Mouse (Mus musculus) heart, postnatal 36 days (tissue): ENCODE measurements around the gene Tex19.1. TPM values are rescaled to one million over a fixed set of nuclear protein-coding genes. Genes with fewer than 3 reads are reported as not detected.
"Not testable (repeated sequence)": the region's sequence is repeated elsewhere in the genome, so short reads cannot be mapped to it uniquely, and the experiment has no call there.

Experiments used
- DNase-seq, 2 experiments: peaks; one replicate each; pipeline ENCODE4 v3.0.0; 2021 to 2022
- intact Hi-C: fragments of 180-260 bp; cut with DNase I; formaldehyde crosslinking; loops from one replicate; pipeline ENCODE4 v1.15.1; 2025
- total RNA-seq, 2 experiments: library from RNA; stranded (reverse); gene quantifications; 2 replicates each; pipeline ENCODE4 v1.2.3; 2021

Tex19.1 gene
- not detected for total RNA-seq

GRCm38 (mm10) chr11:121145865-121146264, at the start of gene Tex19.1:
Gene Tex19.1 (plus strand): TSS chr11:121146143.
- intact Hi-C loops: no loop called here
- DNase-seq: no peak

GRCm38 (mm10) chr11:121099762-121100161, 46.2 kb upstream of the Tex19.1 start:
- DNase-seq: no peak
- intact Hi-C loops: no loop called here

- intact Hi-C loops: no loop called here
- DNase-seq: no peak
Measured at GRCm38 (mm10) chr11:121100692-121101091, 45.3 kb upstream of the Tex19.1 start.

- intact Hi-C loops: no loop called here
- DNase-seq: no peak
Measured at GRCm38 (mm10) chr11:121101124-121101805, 44.7 kb upstream of the Tex19.1 start.

- intact Hi-C loops: not testable (repeated sequence)
Measured at GRCm38 (mm10) chr11:121107242-121107641, 38.7 kb upstream of the Tex19.1 start.

GRCm38 (mm10) chr11:121108061-121108460, 37.9 kb upstream of the Tex19.1 start:
- intact Hi-C loops: no loop called here
- peak in 1 of 2 experiments; percentile 25 for DNase-seq

More at GRCm38 (mm10) chr11:121107242-121107641, 38.7 kb upstream of the Tex19.1 start:
- not testable (repeated sequence) for DNase-seq

GRCm38 (mm10) chr11:121109986-121110385, 36.0 kb upstream of the Tex19.1 start:
- intact Hi-C loops: no loop called here
- DNase-seq: peak; percentile 53 to 54

GRCm38 (mm10) chr11:121111051-121111450, 34.9 kb upstream of the Tex19.1 start:
- no peak for DNase-seq
- intact Hi-C loops: no loop called here

GRCm38 (mm10) chr11:121111601-121112000, 34.3 kb upstream of the Tex19.1 start:
- no peak for DNase-seq
- intact Hi-C loops: no loop called here

- no peak for DNase-seq
- intact Hi-C loops: no loop called here
Measured at GRCm38 (mm10) chr11:121112091-121112775, 33.7 kb upstream of the Tex19.1 start.

GRCm38 (mm10) chr11:121118106-121118505, 27.8 kb upstream of the Tex19.1 start:
- intact Hi-C loops: no loop called here
- DNase-seq: no peak

GRCm38 (mm10) chr11:121118577-121118976, 27.4 kb upstream of the Tex19.1 start, which contains the start of gene Tex19.2:
Gene Tex19.2 (minus strand): TSS chr11:121118677.
- intact Hi-C loops: no loop called here
- DNase-seq: no peak

- no peak for DNase-seq
- intact Hi-C loops: no loop called here
Measured at GRCm38 (mm10) chr11:121121151-121121550, 24.8 kb upstream of the Tex19.1 start.

- intact Hi-C loops: no loop called here
- no peak for DNase-seq
Measured at GRCm38 (mm10) chr11:121122024-121122670, 23.8 kb upstream of the Tex19.1 start.

- intact Hi-C loops: no loop called here
- no peak for DNase-seq
Measured at GRCm38 (mm10) chr11:121123438-121123837, 22.5 kb upstream of the Tex19.1 start.

GRCm38 (mm10) chr11:121125522-121126172, 20.3 kb upstream of the Tex19.1 start:
- intact Hi-C loops: no loop called here

GRCm38 (mm10) chr11:121126395-121126794, 19.5 kb upstream of the Tex19.1 start:
- intact Hi-C loops: no loop called here
- DNase-seq: no peak

More at GRCm38 (mm10) chr11:121125522-121126172, 20.3 kb upstream of the Tex19.1 start:
- DNase-seq: no peak

- intact Hi-C loops: no loop called here
- no peak for DNase-seq
Measured at GRCm38 (mm10) chr11:121127441-121127840, 18.5 kb upstream of the Tex19.1 start.

GRCm38 (mm10) chr11:121129616-121130015, 16.3 kb upstream of the Tex19.1 start:
- DNase-seq: no peak
- intact Hi-C loops: no loop called here

- DNase-seq: no peak
- intact Hi-C loops: no loop called here
Measured at GRCm38 (mm10) chr11:121134600-121134999, 11.3 kb upstream of the Tex19.1 start.

- DNase-seq: no peak
- intact Hi-C loops: loop anchor here (5.0 kb wide), 1 partner anchor 85 kb away; no protein-coding TSS in a partner anchor
Measured at GRCm38 (mm10) chr11:121137682-121138081, 8.3 kb upstream of the Tex19.1 start.
